Mouse (Mus musculus): ENCODE results near the gene Adam8.

DNA sequence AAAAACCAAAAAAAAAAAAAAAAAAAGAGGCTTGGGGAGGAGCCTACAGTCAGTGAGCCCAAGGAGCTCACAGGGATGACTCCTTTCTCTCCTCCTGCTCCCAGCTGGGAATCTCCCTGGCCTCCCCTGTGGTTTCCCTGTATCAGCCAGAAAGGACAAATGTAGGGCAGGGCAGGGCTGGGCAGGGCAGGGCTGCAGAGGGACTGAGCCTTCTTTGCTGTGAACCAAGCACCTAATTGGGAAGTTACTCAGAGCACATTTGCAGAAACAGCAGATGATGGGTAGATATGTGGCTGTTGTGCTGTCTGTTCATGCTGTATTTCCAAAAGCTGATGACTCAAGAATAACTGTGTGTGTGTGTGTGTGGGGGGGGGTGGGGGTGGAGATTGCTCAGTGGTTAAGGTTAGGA, 19.4 kb downstream of the Adam8 start:
- no peak for TF ChIP-seq CTCF (IDR thresholded peaks at IDR 0.05; ENCODE audit: borderline replicate concordance, insufficient read depth, low read length)
- no peak for TF ChIP-seq POLR2A (IDR thresholded peaks at IDR 0.05; ENCODE audit: low read depth, low read length)
